Mouse (Mus musculus) midbrain, embryonic 11.5 days (tissue): Measurements from ENCODE around the gene 2310011J03Rik. TPM values are rescaled to one million over a fixed set of nuclear protein-coding genes. Genes with fewer than 3 reads are reported as not detected.

Experiments
- ATAC-seq: fragments of 200-750 bp; cut with Nextera tagmentation; 2 replicates; pipeline ENCODE4 v1.8.0; 2017; ENCODE audit warnings: moderate TSS enrichment, moderate library complexity; ENCODE audit not compliant: low FRiP score
- DNase-seq: peaks from one replicate; pipeline ENCODE4 v3.0.0; 2015; ENCODE audit warnings: low spot score; ENCODE audit errors: missing footprints
- H3K27ac ChIP-seq: fragments of 300-500 bp; sonication (generic); 2 replicates; pipeline ENCODE4 v1.5.1; 2014; ENCODE audit warnings: low read depth, low read length
- H3K27me3 ChIP-seq: fragments of 300-500 bp; sonication (generic); 2 replicates; pipeline ENCODE4 v1.6.1; 2014; ENCODE audit warnings: mild to moderate bottlenecking, low read length, moderate library complexity, mixed read lengths; ENCODE audit not compliant: control insufficient read depth, insufficient read depth
- H3K36me3 ChIP-seq: fragments of 300-500 bp; sonication (generic); 2 replicates; pipeline ENCODE4 v1.6.1; 2014; ENCODE audit warnings: mild to moderate bottlenecking, low read length, moderate library complexity, mixed read lengths; ENCODE audit not compliant: control insufficient read depth, insufficient read depth
- H3K4me1 ChIP-seq: fragments of 300-500 bp; sonication (generic); 2 replicates; pipeline ENCODE4 v1.6.1; 2014; ENCODE audit warnings: low read length; ENCODE audit not compliant: control insufficient read depth, insufficient read depth
- H3K4me2 ChIP-seq: fragments of 300-500 bp; sonication (generic); 2 replicates; pipeline ENCODE4 v1.6.1; 2014; ENCODE audit warnings: mild to moderate bottlenecking, moderate library complexity
- H3K4me3 ChIP-seq: fragments of 300-500 bp; sonication (generic); 2 replicates; pipeline ENCODE4 v1.5.1; 2014; ENCODE audit warnings: low read depth, low read length
- H3K9ac ChIP-seq: fragments of 300-500 bp; sonication (generic); 2 replicates; pipeline ENCODE4 v1.6.1; 2014; ENCODE audit warnings: low read length
- H3K9me3 ChIP-seq: fragments of 300-500 bp; sonication (generic); 2 replicates; pipeline ENCODE4 v1.6.1; 2016; ENCODE audit warnings: low read length; ENCODE audit not compliant: control insufficient read depth
- WGBS: fragments of 180-500 bp; shearing (Covaris S2); extraction: QIAGEN DNeasy Blood & Tissue Kit; methylation state at CpG from one replicate; pipeline ENCODE4 v1.1.7; 2014; 5-methylcytosine and 5-hydroxymethylcytosine counted together
- polyA plus RNA-seq: library from polyadenylated mRNA; unstranded; fragments of >200 nt; fragmentation: Nextera tagmentation; extraction: Ambion mirVana; gene quantifications from 2 replicates; pipeline ENCODE4 v1.2.1, GENCODE M21; 2014

Gene 2310011J03Rik
- polyA plus RNA-seq, 1 experiment from 2014 or later = 40.8 TPM

GRCm38 (mm10) chr10:80300672-80301181 lies 19.6 kb downstream of the 2310011J03Rik start:
- Histone ChIP-seq H3K9ac (peak overlapping the region; percentile 90), H3K36me3 (peaks cover 5% of the 10 kb centered on the region), H3K4me1 (peaks cover 62% of the 10 kb centered on the region), H3K4me2 (peak overlapping the region; percentile 65), H3K27ac (peak overlapping the region; percentile 87), H3K4me3 (peak overlapping the region; percentile 66), H3K27me3 (0 out of 2 replicates have a peak, but pooled peaks cover 2% of the 10 kb centered on the region), H3K9me3 (no peaks in the 10 kb centered on the region)
- ATAC-seq (peak; percentile 70), DNase-seq (peak; percentile 94)
- 9% methylated on average over 11 of the region's 11 CpGs for WGBS

- Histone ChIP-seq H3K27me3 (0 out of 2 replicates have a peak, but pooled peaks cover 2% of the 10 kb centered on the region), H3K27ac (peak overlapping the region; percentile 87), H3K9me3 (no peaks in the 10 kb centered on the region), H3K9ac (peak overlapping the region; percentile 90), H3K4me1 (peaks cover 71% of the 10 kb centered on the region), H3K4me2 (peak overlapping the region; percentile 65), H3K36me3 (peaks cover 5% of the 10 kb centered on the region), H3K4me3 (peak overlapping the region; percentile 66)
- ATAC-seq = no peak
- WGBS = 56% methylated on average over 10 of the region's 10 CpGs
- no peak for DNase-seq
These were observed 20.5 kb downstream of the 2310011J03Rik start for GRCm38 (mm10) chr10:80299824-80300223.

GRCm38 (mm10) chr10:80299301-80299700 lies 21.0 kb downstream of the 2310011J03Rik start:
- 0 out of 2 replicates have a peak, but pooled peaks cover 2% of the 10 kb centered on the region for H3K27me3 ChIP-seq
- DNase-seq = no peak
- peak overlapping the region; percentile 90 for H3K9ac ChIP-seq
- H3K27ac ChIP-seq = peak overlapping the region; percentile 87
- ATAC-seq = no peak
- peak overlapping the region; percentile 65 for H3K4me2 ChIP-seq
- no peaks in the 10 kb centered on the region for H3K9me3 ChIP-seq
- peak overlapping the region; percentile 66 for H3K4me3 ChIP-seq
- 3% methylated on average over 15 of the region's 15 CpGs for WGBS
- H3K4me1 ChIP-seq = peaks cover 67% of the 10 kb centered on the region
- H3K36me3 ChIP-seq = peaks cover 7% of the 10 kb centered on the region

GRCm38 (mm10) chr10:80298571-80299281 lies 21.6 kb downstream of the 2310011J03Rik start:
- peak; percentile 97 for DNase-seq
- H3K4me1 ChIP-seq = peaks cover 67% of the 10 kb centered on the region
- peak overlapping the region; percentile 90 for H3K9ac ChIP-seq
- 0 out of 2 replicates have a peak, but pooled peaks cover 2% of the 10 kb centered on the region for H3K27me3 ChIP-seq
- peaks cover 12% of the 10 kb centered on the region for H3K36me3 ChIP-seq
- WGBS = 4% methylated on average over 26 of the region's 26 CpGs
- peak overlapping the region; percentile 66 for H3K4me3 ChIP-seq
- H3K27ac ChIP-seq = peak overlapping the region; percentile 87
- peak overlapping the region; percentile 65 for H3K4me2 ChIP-seq
- peak; percentile 87 for ATAC-seq
- no peaks in the 10 kb centered on the region for H3K9me3 ChIP-seq

GRCm38 (mm10) chr10:80297526-80298133 lies 22.7 kb downstream of the 2310011J03Rik start:
- 73% methylated on average over 8 of the region's 8 CpGs for WGBS

GRCm38 (mm10) chr10:80296824-80297223 lies 23.5 kb downstream of the 2310011J03Rik start:
- no peak overlapping the region; the same call in 1 of the 2 replicates for H3K27ac ChIP-seq
- H3K4me3 ChIP-seq = no peak overlapping the region; the same call in 1 of the 2 replicates
- 76% methylated on average over 5 of the region's 5 CpGs for WGBS
- DNase-seq (no peak), ATAC-seq (no peak)
- peaks cover 12% of the 10 kb centered on the region for H3K36me3 ChIP-seq
- H3K9me3 ChIP-seq = no peaks in the 10 kb centered on the region
- 0 out of 2 replicates have a peak, but pooled peaks cover 2% of the 10 kb centered on the region for H3K27me3 ChIP-seq
- H3K4me1 ChIP-seq = peaks cover 67% of the 10 kb centered on the region
- H3K9ac ChIP-seq = peak overlapping the region; percentile 69
- peak overlapping the region; percentile 65; the same call in 1 of the 2 replicates for H3K4me2 ChIP-seq

More at GRCm38 (mm10) chr10:80297526-80298133, 22.7 kb downstream of the 2310011J03Rik start:
- DNase-seq (no peak), ATAC-seq (no peak)
- Histone ChIP-seq H3K4me1 (peaks cover 72% of the 10 kb centered on the region), H3K4me2 (no peak overlapping the region), H3K4me3 (no peak overlapping the region), H3K9me3 (no peaks in the 10 kb centered on the region), H3K27me3 (0 out of 2 replicates have a peak, but pooled peaks cover 2% of the 10 kb centered on the region), H3K36me3 (peaks cover 12% of the 10 kb centered on the region), H3K27ac (peak overlapping the region; percentile 25; the same call in 1 of the 2 replicates), H3K9ac (peak overlapping the region; percentile 27; the same call in 1 of the 2 replicates)

GRCm38 (mm10) chr10:80295618-80296425 lies 24.5 kb downstream of the 2310011J03Rik start, which contains the start of gene Apc2:
TSS of gene Apc2 (plus strand) at chr10:80295977.
- Histone ChIP-seq H3K4me2 (peak within 1 kb of the TSS; percentile 65), H3K9me3 (no peaks in the 10 kb centered on the region), H3K27me3 (0 out of 2 replicates have a peak, but pooled peaks cover 2% of the 10 kb centered on the region), H3K9ac (peak within 1 kb of the TSS; percentile 69), H3K4me3 (peak within 1 kb of the TSS; percentile 41), H3K27ac (peak within 1 kb of the TSS; percentile 83), H3K36me3 (peaks cover 12% of the 10 kb centered on the region), H3K4me1 (peaks cover 60% of the 10 kb centered on the region)
- under 1% methylated on average over 26 of the region's 26 CpGs for WGBS
- DNase-seq (peak; percentile 97), ATAC-seq (peak; percentile 53)

- DNase-seq (peak; percentile 89), ATAC-seq (no peak)
- no peak overlapping the region for H3K9ac ChIP-seq
- H3K27ac ChIP-seq = no peak overlapping the region
- H3K36me3 ChIP-seq = peaks cover 12% of the 10 kb centered on the region
- H3K27me3 ChIP-seq = 0 out of 2 replicates have a peak, but pooled peaks cover 2% of the 10 kb centered on the region
- no peak overlapping the region for H3K4me3 ChIP-seq
- WGBS = 54% methylated on average over 7 of the region's 7 CpGs
- no peaks in the 10 kb centered on the region for H3K9me3 ChIP-seq
- no peak overlapping the region for H3K4me2 ChIP-seq
- H3K4me1 ChIP-seq = peaks cover 51% of the 10 kb centered on the region
These were observed 25.5 kb downstream of the 2310011J03Rik start for GRCm38 (mm10) chr10:80294788-80295303.
